Comparison of ENCODE assay signal across 17 mouse cellular contexts in the genomic region with DNA sequence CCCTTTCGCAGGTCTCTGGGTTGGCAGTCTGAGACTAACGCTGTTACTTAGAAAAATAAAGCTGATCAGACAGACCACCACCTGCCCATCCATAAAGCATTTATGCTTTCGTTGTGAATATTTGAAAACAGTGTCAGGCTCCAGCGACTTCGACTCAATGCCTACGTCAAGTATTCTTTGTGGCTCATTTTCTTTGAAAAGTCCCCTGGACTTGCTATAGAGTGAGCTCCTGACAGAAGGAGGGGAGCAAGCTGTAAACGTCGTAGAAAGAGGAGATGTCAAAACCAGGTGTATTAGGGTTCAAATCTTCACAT.
DNase-seq lines count a peak whose midpoint lies in the region; TF ChIP-seq lines count a peak whose summit lies in the region.
"Had no signal": no experiment of that assay in that cellular context is flagged by ENCODE, and none has a peak within 500 bp of the region (broad histone marks: within the 10 kb centered on the region; RNA-seq: fewer than 3 reads in every experiment).

No protein-coding gene starts in this region.

- DNase-seq in layer of hippocampus, adult 2 months (ENCODE audit: low spot score in 2 of 2) = no peak
- no peak for DNase-seq in layer of hippocampus, postnatal 36 days
- DNase-seq in CD8-positive naive resting alpha-beta T cell, adult 2 months (ENCODE audit: low read depth in 2 of 2, low spot score in 2 of 2) = peak; percentile 22 to 30
- peak; percentile 22 for DNase-seq in induced T-regulatory cell, adult 2 months (ENCODE audit: low read depth)
- DNase-seq in naive thymus-derived CD4-positive, alpha-beta T cell, adult 2 months (ENCODE audit: low read depth) = peak; percentile 49
- DNase-seq in heart, adult 11 months = no peak
- DNase-seq in embryo, embryonic 9.5 days (ENCODE audit: extremely low spot score) = no peak
- no peak for DNase-seq in yolk sac, embryonic 10.5 days (ENCODE audit: low spot score)
- DNase-seq: gastrocnemius, adult 2 months; heart, postnatal 36 days; kidney, adult 18-20 months; kidney, postnatal 14 days had no signal

- H3K27ac ChIP-seq in layer of hippocampus, adult 2 months = peak overlapping the region; percentile 79
- H3K27ac ChIP-seq: heart, embryonic 13.5 days; hindbrain, postnatal 0 days; left cerebral cortex, adult 2 months; liver, embryonic 14.5 days had no signal

- no peak overlapping the region for H3K4me3 ChIP-seq in layer of hippocampus, adult 2 months
- H3K4me3 ChIP-seq: gastrocnemius, adult 2 months; heart, embryonic 13.5 days; left cerebral cortex, adult 2 months; megakaryocyte, embryonic 14.5 days had no signal

- no peak for TF ChIP-seq CTCF in layer of hippocampus, adult 2 months (conservative IDR thresholded peaks at IDR 0.05)

Comparison
In these comparisons a context has a peak if more than half of its experiments do, and no peak if none do; other contexts are left out.
1. DNase-seq: peak in CD8-positive naive resting alpha-beta T cell, adult 2 months (2 of 2), induced T-regulatory cell, adult 2 months (single experiment) and naive thymus-derived CD4-positive, alpha-beta T cell, adult 2 months (single experiment); none in layer of hippocampus, adult 2 months (0 of 2), layer of hippocampus, postnatal 36 days (0 of 2), heart, adult 11 months (single experiment), embryo, embryonic 9.5 days (single experiment) and yolk sac, embryonic 10.5 days (single experiment).